Mouse (Mus musculus): ENCODE data around the gene Radil. TPM values are rescaled to one million over a fixed set of nuclear protein-coding genes. Genes with fewer than 3 reads are reported as not detected.

Radil gene
- total RNA-seq, 1 experiment from 2014 or later = not detected

- ATAC-seq (ENCODE audit: extremely low read depth, insufficient number of reproducible peaks, low FRiP score, poor library complexity, severe bottlenecking) = no peak
These were observed 91.1 kb downstream of the Radil start for GRCm38 (mm10) chr5:142459834-142460233.

- no peak for ATAC-seq (ENCODE audit: extremely low read depth, insufficient number of reproducible peaks, low FRiP score, poor library complexity, severe bottlenecking)
These were observed 91.9 kb downstream of the Radil start for GRCm38 (mm10) chr5:142458791-142459557.

- ATAC-seq (ENCODE audit: extremely low read depth, insufficient number of reproducible peaks, low FRiP score, poor library complexity, severe bottlenecking) = no peak
These were observed 93.6 kb downstream of the Radil start for GRCm38 (mm10) chr5:142457345-142457744.

- no peak for ATAC-seq (ENCODE audit: extremely low read depth, insufficient number of reproducible peaks, low FRiP score, poor library complexity, severe bottlenecking)
These were observed 94.6 kb downstream of the Radil start for GRCm38 (mm10) chr5:142456318-142456717.

- no peak for ATAC-seq (ENCODE audit: extremely low read depth, insufficient number of reproducible peaks, low FRiP score, poor library complexity, severe bottlenecking)
These were observed 97.2 kb downstream of the Radil start for GRCm38 (mm10) chr5:142453742-142454141.

DNA sequence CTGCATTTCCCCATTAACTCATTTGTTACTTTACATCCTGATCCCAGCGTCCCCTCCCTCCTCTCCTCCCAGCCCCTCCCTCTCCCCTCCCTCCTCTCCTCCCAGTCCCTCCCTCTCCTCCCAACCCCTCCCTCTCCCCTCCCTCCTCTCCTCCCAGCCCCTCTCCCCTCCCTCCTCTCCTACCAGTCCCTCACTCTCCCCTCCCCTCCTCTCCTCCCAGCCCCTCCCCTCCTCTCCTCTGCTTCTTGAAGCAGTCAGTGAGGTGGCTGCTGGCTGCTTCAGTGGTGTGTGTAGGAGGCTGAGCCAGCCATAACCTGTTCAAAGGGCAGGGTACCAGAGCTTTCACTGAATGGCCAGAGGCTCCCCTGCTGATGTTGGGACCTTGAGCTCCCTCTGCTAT lies 99.1 kb downstream of the Radil start:
- no peak for ATAC-seq (ENCODE audit: extremely low read depth, insufficient number of reproducible peaks, low FRiP score, poor library complexity, severe bottlenecking)

DNA sequence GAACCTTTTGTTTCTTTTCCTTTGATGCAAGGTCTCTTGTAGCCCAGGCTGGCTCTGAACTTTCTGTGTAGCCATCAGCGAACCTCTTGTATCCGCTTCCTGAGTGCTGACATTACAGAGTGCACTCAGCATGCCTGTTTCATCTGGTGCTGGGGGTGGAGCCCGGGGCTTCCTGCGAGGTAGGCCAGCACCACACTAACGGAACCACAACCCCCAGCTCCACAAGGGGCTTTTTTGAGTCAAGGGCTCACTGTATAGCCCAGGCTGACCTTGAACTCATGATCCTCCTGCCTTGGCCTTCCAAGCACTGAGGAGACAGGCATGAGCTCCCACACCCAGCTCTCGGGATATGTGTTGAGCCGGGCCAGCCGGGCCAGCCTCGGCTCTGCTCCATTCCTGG lies 100.1 kb downstream of the Radil start:
- no peak for ATAC-seq (ENCODE audit: extremely low read depth, insufficient number of reproducible peaks, low FRiP score, poor library complexity, severe bottlenecking)

DNA sequence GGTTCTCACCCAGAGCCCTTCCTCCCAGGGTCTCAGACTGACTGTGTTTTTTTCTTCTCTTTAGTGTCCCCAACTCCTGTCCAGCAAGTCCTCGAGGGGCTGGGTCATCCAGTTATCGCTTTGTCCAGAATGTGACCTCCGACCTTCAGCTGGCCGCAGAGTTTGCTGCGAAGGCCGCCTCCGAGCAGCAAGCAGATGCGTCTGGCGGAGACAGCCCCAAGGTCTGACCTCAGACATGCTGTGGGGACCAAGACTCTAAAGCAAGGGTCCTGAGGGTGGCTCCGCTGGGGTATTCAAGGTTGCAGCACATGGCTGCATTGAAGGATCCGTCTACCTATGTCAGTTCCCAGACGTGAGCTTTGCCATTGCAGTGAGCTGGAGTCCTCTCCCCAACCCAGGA lies 102.3 kb downstream of the Radil start:
- no peak for ATAC-seq (ENCODE audit: extremely low read depth, insufficient number of reproducible peaks, low FRiP score, poor library complexity, severe bottlenecking)

GRCm38 (mm10) chr5:142448076-142448475 lies 102.8 kb downstream of the Radil start:
- ATAC-seq (ENCODE audit: extremely low read depth, insufficient number of reproducible peaks, low FRiP score, poor library complexity, severe bottlenecking) = peak; percentile 93

DNA sequence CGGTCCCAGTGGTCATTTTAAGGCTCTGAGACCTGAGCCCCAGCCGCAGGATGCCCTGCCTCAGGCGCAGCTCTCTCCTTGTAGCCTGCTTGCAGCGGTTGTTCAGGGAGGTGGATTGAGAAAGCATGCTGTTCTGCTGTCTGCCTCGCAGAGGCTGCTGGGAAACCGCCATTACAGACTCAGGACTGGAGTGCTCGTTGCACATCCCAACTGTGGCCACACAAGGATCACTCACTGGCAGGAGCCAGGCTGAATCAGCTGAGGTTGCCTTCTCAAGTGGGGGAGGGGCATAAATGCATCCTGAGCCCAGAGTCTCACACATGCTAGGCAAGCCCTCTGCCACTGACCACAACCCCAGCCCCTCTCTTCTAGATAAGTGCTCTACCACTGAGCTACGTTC lies 105.2 kb downstream of the Radil start:
- ATAC-seq (ENCODE audit: extremely low read depth, insufficient number of reproducible peaks, low FRiP score, poor library complexity, severe bottlenecking) = no peak

GRCm38 (mm10) chr5:142444791-142445531 lies 105.9 kb downstream of the Radil start:
- no peak for ATAC-seq (ENCODE audit: extremely low read depth, insufficient number of reproducible peaks, low FRiP score, poor library complexity, severe bottlenecking)

DNA sequence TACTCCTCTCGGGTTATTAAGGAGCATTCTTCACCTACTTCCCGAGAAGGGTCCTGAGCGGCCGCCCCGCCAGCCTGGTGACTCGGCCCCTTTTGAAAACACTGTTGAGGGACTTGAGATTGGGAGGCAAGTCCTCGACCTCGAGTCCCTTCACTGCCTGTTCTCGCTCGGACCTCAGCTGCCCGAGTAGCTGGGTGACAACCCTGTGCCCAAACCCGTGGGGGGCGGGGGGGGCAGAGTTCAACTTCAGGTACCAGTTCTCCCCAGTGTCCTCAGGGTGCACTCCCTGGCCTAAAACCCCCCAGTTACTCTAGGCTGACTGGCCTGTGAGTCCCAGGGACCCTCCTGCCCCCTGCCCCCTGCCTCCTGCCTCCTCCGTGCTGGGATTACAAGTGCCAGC lies 106.9 kb downstream of the Radil start:
- no peak for ATAC-seq (ENCODE audit: extremely low read depth, insufficient number of reproducible peaks, low FRiP score, poor library complexity, severe bottlenecking)

- no peak for ATAC-seq (ENCODE audit: extremely low read depth, insufficient number of reproducible peaks, low FRiP score, poor library complexity, severe bottlenecking)
These were observed 107.4 kb downstream of the Radil start for GRCm38 (mm10) chr5:142443514-142443913.

DNA sequence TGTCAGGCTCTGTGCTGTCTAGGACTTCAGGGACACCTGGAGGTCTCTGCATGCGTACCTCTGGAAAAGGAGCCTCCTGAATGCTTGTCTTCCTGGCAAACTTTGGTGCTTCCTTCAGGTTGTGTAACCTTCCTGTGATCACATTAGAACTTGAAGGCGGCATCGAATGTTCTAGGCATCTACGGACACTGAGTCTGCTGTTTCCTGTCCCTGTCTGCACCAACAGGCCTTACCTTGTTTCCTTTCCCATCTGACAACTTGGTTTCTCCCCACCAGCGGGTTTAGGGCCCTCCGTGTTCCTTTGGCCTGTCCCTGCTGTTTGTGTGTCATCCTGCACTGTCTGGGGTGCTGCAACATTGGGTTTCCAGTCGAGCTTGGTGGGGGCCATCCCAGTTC lies 108.9 kb downstream of the Radil start:
- ATAC-seq (ENCODE audit: extremely low read depth, insufficient number of reproducible peaks, low FRiP score, poor library complexity, severe bottlenecking) = no peak

DNA sequence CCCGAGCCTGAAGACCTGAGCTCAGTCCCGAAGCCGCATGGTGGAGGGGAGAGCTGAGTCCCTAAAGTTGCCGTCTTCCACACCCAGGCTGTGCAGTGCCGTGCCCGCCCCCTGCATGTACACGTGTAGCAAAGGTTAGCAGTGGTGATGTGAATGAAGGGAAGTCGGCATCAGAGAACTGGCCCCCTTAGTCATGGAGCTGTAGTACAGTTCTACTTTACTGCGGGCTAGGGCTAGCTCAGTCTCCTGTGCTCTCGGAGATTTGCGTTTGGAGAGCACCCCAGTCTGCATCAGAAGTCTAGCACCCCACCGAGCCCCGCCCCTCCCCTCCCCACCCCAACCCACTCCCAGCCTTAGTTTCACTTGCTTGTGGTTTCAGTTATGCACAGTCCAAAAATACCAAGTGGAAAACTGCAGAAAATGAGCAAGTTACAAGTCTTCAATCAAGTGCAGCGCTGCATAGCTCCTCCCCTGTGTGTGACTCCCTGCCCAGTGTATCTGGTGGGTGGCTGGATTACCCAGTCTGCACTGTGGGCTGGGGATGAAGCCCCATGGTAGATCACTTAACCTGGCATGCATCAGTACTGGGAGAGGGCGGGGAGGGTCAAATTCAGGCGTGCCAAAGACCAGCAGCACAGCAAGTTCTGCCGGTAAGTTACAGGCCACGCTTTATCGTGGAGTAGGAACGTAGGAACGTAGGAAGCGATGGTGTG lies 109.4 kb downstream of the Radil start:
- peak; percentile 26; the same call in 1 of the 2 replicates for ATAC-seq (ENCODE audit: extremely low read depth, insufficient number of reproducible peaks, low FRiP score, poor library complexity, severe bottlenecking)

GRCm38 (mm10) chr5:142440451-142441147 lies 110.3 kb downstream of the Radil start:
- ATAC-seq (ENCODE audit: extremely low read depth, insufficient number of reproducible peaks, low FRiP score, poor library complexity, severe bottlenecking) = peak; percentile 82

GRCm38 (mm10) chr5:142439911-142440432 lies 110.9 kb downstream of the Radil start:
- no peak for ATAC-seq (ENCODE audit: extremely low read depth, insufficient number of reproducible peaks, low FRiP score, poor library complexity, severe bottlenecking)

DNA sequence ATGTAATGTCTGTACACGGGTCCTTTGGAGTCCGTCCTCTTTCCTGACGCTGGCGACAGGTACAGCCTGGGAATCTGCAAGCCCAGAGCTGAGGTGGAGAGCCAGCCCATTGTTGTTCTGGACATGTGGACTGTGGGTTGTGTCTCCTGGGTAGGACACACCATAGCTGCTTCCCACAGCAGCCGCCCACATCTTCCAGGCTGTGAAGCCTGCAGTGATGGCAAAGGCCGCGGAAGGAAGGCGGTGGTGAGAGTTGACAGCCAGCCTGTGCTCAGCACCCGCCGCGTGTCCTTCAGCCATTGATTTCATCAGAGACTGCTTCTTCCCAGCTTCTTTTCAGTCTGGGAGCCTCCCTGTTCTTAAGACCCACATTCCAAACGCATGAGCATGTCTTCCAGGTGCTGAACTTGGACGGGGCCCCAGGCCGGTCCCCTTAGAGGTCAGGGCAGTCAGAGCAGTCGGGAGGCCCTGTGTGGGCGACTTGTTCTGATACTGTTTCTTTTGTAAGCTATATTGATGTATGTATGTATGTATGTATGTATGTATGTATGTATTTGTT lies 112.4 kb downstream of the Radil start:
- no peak for ATAC-seq (ENCODE audit: extremely low read depth, insufficient number of reproducible peaks, low FRiP score, poor library complexity, severe bottlenecking)

DNA sequence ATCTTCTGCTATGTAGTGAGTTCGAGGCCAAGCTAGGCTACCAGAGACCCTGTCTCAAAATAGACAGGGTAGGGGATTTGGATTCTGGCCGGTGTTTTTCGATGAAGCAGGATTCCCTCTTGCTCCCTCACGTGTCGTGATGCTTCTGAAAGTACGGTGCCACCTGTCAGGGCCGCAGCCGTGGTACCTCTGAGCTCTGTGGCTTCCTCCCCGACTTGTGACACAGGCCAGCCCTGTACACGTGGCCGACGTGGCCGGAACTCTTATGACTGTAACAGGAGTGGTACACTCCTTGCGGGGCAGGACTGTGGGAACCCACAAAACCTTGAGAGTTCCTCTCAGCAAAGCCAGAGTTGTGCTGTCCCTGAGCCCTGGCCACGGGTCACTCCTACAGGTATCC lies 115.2 kb downstream of the Radil start:
- no peak for ATAC-seq (ENCODE audit: extremely low read depth, insufficient number of reproducible peaks, low FRiP score, poor library complexity, severe bottlenecking)
